Mouse (Mus musculus): Measurements from ENCODE around the gene Fam24a. TPM values are rescaled to one million over a fixed set of nuclear protein-coding genes. Genes with fewer than 3 reads are reported as not detected.

The Fam24a gene
- polyA plus RNA-seq (2012; rRNA removed): not detected in 2 replicates

DNA sequence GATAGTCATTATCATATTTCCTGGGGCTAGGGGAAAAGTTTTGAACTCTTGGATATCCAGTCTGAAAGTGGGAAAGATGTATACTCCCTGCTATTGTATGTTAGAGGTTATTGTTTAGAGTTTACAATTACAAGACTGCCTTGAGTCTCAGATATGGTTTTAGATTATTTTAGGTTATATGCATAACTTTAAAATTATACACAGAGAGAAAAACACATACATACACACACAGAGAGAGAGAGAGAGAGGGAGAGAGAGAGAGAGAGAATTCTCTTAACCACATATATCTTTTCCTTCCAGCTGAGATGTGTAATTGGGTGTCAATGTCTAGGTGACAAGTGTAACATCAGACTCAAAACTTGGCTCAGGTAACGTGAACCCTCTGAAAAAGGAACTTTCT, at the start of gene Fam24a:
Gene Fam24a, plus strand, starts transcription at position 301 of the 400 bp plus-strand sequence.

DNA sequence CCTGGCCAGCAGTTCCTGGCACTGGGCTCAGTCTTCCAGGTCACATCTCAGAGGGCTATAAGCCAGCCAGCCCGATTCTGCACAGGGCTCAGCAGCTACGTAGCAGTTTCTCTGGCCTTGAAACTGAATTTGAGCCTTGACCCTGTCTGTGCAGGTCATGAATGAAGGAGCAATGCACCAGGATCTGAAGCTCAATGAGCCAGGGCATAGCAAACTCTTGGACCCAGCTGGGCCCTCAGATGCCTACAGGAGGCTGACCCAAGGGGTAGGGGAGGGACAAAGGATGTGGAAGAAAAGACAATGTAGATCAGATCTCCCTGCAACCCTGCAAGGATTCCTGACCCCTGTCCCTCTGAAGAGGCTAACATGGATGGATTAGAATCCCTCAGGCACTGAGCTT, 11.5 kb upstream of the Fam24a start, which contains the start of gene Cuzd1:
Gene Cuzd1, minus strand, starts transcription at position 101 of the 400 bp plus-strand sequence.

DNA sequence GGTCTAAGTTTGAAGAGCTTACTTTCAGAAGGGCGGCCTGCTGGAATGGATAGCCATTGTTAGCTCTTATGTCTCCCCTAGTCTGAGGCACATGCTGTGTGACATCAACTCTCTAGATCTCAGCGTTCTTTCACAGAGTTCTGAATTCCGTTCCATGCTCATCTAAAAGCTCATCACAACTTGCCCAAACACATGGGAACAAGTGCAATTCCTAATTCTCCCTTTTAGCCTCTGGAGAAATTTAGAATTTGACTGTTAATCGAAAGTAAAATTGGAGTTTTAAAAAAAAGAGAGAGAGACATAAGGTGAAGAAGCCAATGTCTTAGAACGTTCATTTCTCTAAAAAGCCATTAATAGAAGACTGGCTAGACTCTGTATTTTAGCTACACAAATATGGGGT, 4.2 kb upstream of the Fam24a start, which contains the start of gene Fam24b:
Gene Fam24b, minus strand, starts transcription at position 101 of the 400 bp plus-strand sequence.

DNA sequence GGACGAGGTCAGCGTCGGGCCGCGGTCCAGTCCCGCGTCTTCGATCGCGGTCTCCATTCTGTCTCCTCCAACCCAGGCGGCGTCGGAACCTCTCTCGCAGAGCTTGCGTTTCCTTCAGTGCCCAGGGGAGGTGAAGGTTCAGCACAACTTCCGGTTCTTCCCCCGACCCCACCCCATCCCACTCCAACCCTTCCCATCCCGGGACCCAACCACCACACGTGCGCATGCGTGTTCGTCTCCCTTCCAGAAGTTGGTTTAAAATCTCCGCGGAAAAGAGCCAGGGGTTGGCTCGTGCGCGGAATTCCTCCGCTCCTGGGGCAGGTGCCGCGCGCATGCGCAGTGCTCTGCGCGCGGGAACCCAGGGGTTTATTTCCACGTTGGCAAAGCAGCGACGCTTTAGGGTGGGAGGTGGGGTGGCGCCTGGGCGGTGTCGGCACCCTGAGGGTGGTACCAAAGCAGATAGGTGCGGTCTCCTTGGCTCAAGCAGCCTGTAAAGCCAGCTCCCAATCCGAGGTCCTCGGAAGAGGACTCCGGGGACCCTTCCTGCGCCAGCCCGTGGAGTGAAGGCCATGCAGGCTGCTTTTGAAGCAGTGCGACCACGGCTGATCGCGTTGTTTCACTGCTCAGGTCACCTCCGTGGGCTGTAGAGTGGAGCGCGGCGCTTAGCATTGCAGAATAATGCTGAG, 29.1 kb downstream of the Fam24a start, which contains the start of gene 2310057M21Rik:
Gene 2310057M21Rik, minus strand, starts transcription at position 145 of the 686 bp plus-strand sequence.

DNA sequence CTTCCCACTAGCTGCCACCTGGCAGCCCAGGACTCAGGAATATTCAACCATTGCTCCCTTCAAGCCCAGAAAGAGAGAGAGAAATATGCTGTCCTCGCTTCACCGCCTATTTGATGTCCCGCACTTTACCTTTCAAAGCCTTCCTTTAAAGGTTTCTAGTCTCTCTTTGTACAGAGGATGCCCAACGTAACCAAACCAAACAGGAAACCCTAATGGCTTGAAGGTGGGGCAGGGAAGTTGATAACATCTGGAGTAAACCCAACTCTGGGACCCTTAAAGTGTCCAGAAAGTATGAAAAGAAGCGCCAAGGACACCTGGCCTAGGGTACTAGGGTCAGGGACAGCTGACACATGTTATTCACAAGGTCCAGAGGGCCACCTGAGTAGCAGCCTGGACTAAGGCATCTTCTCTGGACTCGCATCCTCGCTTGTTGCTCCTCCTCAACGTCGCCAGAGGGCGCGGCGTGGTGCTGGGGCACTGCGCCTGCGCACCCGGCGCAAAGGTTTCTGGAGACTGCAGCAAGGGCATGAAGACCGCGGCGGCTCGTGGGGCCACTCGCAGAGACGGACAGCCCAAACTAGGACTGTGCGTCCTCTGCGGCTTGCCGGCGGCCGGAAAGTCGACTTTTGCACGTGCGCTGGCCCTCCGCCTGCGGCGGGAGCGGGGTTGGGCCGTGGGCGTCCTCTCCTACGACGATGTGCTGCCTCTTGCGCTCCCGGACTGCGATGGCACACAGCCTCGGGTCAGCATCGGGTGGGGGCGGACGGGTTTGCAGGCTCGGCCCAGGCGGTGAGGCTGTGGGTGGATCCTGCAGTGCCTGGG, 37.2 kb downstream of the Fam24a start, which contains the start of gene Pstk:
Gene Pstk, plus strand, starts transcription at position 494 of the 822 bp plus-strand sequence.

Other genes starting within 250 kb of the Fam24a start
- gene 4933402N03Rik, start 187.6 kb upstream of the Fam24a start, polyA plus RNA-seq (2012; rRNA removed): not detected in 2 replicates
- 1.8 and 2.8 TPM in 2 replicates for gene 5430419D17Rik, start 159.5 kb upstream of the Fam24a start, polyA plus RNA-seq (2012; rRNA removed)
- 1.4 TPM in 2 replicates for gene Cuzd1, start 11.6 kb upstream of the Fam24a start, polyA plus RNA-seq (2012; rRNA removed)
- not detected in 2 replicates for gene Fam24b, start 4.3 kb upstream of the Fam24a start, polyA plus RNA-seq (2012; rRNA removed)
- 6.0 and 6.9 TPM in 2 replicates for gene 2310057M21Rik, start 28.9 kb downstream of the Fam24a start, polyA plus RNA-seq (2012; rRNA removed)
- gene Pstk, start 37.3 kb downstream of the Fam24a start, polyA plus RNA-seq (2012; rRNA removed): 87.9 and 126 TPM in 2 replicates
- gene Ikzf5, start 76.7 kb downstream of the Fam24a start, polyA plus RNA-seq (2012; rRNA removed): 9.1 and 14.0 TPM in 2 replicates
- gene Acadsb, start 76.7 kb downstream of the Fam24a start, polyA plus RNA-seq (2012; rRNA removed): 8.6 and 9.4 TPM in 2 replicates
- not detected in 2 replicates for gene Hmx3, start 209.0 kb downstream of the Fam24a start, polyA plus RNA-seq (2012; rRNA removed)
- not detected in 2 replicates for gene Hmx2, start 214.9 kb downstream of the Fam24a start, polyA plus RNA-seq (2012; rRNA removed)
- gene Bub3, start 226.4 kb downstream of the Fam24a start, polyA plus RNA-seq (2012; rRNA removed): 59.4 and 83.5 TPM in 2 replicates

Data from ovary, adult 2 months (tissue).